Mouse (Mus musculus): ENCODE results near the gene Otop1. TPM values are rescaled to one million over a fixed set of nuclear protein-coding genes. Genes with fewer than 3 reads are reported as not detected.

Otop1 gene
- polyA plus RNA-seq, 1 experiment from 2014 or later, result not detected

- Histone ChIP-seq H3K4me2 (ENCODE audit: low read depth, low read length) (no peak overlapping the region), H3K9ac (ENCODE audit: low read depth, low read length) (no peak overlapping the region), H3K4me3 (ENCODE audit: low read depth, low read length) (no peak overlapping the region), H3K36me3 (ENCODE audit: control insufficient read depth, insufficient read depth) (no peaks in the 10 kb centered on the region), H3K4me1 (ENCODE audit: control insufficient read depth, low read depth, low read length) (no peaks in the 10 kb centered on the region), H3K9me3 (replicated peaks; ENCODE audit: control insufficient read depth, low read length) (no peaks in the 10 kb centered on the region), H3K27me3 (ENCODE audit: control insufficient read depth, insufficient read depth, low read depth, low read length) (peaks cover 39% of the 10 kb centered on the region), H3K27ac (ENCODE audit: low read length) (no peak overlapping the region)
- ATAC-seq (ENCODE audit: low read depth), result no peak
- WGBS (ENCODE audit: insufficient replicate concordance), result 16% methylated on average over 12 of the region's 12 CpGs
Observed at GRCm38 (mm10) chr5:38277936-38278600, 2.3 kb downstream of the Otop1 start.

DNA sequence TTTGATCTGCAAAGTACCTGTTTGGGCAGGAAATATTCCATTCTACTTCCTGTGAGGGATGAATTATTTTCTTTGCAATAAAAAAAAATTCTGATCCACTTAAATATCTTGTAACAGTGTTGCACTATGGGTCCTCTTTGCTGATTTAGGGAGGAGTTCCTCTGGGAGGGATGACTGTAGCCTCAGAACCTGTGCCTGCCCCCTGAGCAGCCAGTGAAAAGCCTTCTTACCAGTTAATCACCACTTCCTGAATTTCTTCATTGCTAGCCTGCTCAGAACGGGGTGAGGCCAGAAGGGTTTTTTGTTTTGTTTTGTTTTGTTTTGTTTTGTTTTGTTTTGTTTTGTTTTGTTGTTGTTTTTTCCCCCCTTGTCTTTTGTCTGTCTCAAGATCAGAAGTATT lies 4.3 kb downstream of the Otop1 start:
- Histone ChIP-seq H3K27me3 (ENCODE audit: control insufficient read depth, insufficient read depth, low read depth, low read length) (peaks cover 38% of the 10 kb centered on the region), H3K9ac (ENCODE audit: low read depth, low read length) (no peak overlapping the region)

DNA sequence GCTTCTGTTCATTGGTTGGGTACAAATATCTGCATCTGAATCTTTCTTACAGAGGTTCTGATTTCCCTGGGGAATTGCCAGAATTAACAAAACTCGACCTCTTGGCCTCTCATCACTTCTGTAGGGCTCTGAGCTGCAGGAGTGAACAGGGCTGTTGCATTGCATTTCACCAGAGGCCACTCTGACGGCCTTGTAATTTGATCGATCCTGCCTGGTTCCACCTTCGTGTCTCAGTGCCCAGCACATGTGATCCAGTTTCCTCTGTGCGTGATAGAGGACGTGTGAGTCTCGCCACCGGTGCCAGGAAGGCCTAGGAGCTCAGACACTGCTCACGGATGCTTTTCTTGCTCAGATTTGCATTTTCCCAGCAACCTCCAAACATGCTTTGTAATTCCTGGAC lies 10.0 kb downstream of the Otop1 start:
- H3K4me2 ChIP-seq (ENCODE audit: low read depth, low read length), result no peak overlapping the region
- H3K36me3 ChIP-seq (ENCODE audit: control insufficient read depth, insufficient read depth), result no peaks in the 10 kb centered on the region
- no peak overlapping the region for H3K9ac ChIP-seq (ENCODE audit: low read depth, low read length)
- no peak overlapping the region for H3K4me3 ChIP-seq (ENCODE audit: low read depth, low read length)
- H3K27ac ChIP-seq (ENCODE audit: low read length), result no peak overlapping the region
- no peaks in the 10 kb centered on the region for H3K4me1 ChIP-seq (ENCODE audit: control insufficient read depth, low read depth, low read length)
- WGBS (ENCODE audit: insufficient replicate concordance), result 51% methylated on average over 9 of the region's 9 CpGs
- no peak for ATAC-seq (ENCODE audit: low read depth)
- H3K27me3 ChIP-seq (ENCODE audit: control insufficient read depth, insufficient read depth, low read depth, low read length), result no peaks in the 10 kb centered on the region
- H3K9me3 ChIP-seq (replicated peaks; ENCODE audit: control insufficient read depth, low read length), result no peaks in the 10 kb centered on the region; the same call in 1 of the 2 replicates

More for the DNA sequence above, 4.3 kb downstream of the Otop1 start:
- Histone ChIP-seq H3K4me1 (ENCODE audit: control insufficient read depth, low read depth, low read length) (no peaks in the 10 kb centered on the region), H3K9me3 (replicated peaks; ENCODE audit: control insufficient read depth, low read length) (no peaks in the 10 kb centered on the region), H3K27ac (ENCODE audit: low read length) (no peak overlapping the region), H3K36me3 (ENCODE audit: control insufficient read depth, insufficient read depth) (no peaks in the 10 kb centered on the region), H3K4me3 (ENCODE audit: low read depth, low read length) (no peak overlapping the region), H3K4me2 (ENCODE audit: low read depth, low read length) (no peak overlapping the region)
- WGBS (ENCODE audit: insufficient replicate concordance), result 3% methylated on average over 1 of the region's 1 CpGs
- ATAC-seq (ENCODE audit: low read depth), result no peak

- WGBS (ENCODE audit: insufficient replicate concordance), result 67% methylated on average over 3 of the region's 3 CpGs
- ATAC-seq (ENCODE audit: low read depth), result no peak
- no peak overlapping the region for H3K9ac ChIP-seq (ENCODE audit: low read depth, low read length)
- H3K27me3 ChIP-seq (ENCODE audit: control insufficient read depth, insufficient read depth, low read depth, low read length), result no peaks in the 10 kb centered on the region
- no peaks in the 10 kb centered on the region; the same call in 1 of the 2 replicates for H3K9me3 ChIP-seq (replicated peaks; ENCODE audit: control insufficient read depth, low read length)
- H3K27ac ChIP-seq (ENCODE audit: low read length), result no peak overlapping the region
- no peak overlapping the region for H3K4me3 ChIP-seq (ENCODE audit: low read depth, low read length)
- no peak overlapping the region for H3K4me2 ChIP-seq (ENCODE audit: low read depth, low read length)
- no peaks in the 10 kb centered on the region for H3K4me1 ChIP-seq (ENCODE audit: control insufficient read depth, low read depth, low read length)
- H3K36me3 ChIP-seq (ENCODE audit: control insufficient read depth, insufficient read depth), result no peaks in the 10 kb centered on the region
Observed at GRCm38 (mm10) chr5:38288476-38288875, 12.7 kb downstream of the Otop1 start.

DNA sequence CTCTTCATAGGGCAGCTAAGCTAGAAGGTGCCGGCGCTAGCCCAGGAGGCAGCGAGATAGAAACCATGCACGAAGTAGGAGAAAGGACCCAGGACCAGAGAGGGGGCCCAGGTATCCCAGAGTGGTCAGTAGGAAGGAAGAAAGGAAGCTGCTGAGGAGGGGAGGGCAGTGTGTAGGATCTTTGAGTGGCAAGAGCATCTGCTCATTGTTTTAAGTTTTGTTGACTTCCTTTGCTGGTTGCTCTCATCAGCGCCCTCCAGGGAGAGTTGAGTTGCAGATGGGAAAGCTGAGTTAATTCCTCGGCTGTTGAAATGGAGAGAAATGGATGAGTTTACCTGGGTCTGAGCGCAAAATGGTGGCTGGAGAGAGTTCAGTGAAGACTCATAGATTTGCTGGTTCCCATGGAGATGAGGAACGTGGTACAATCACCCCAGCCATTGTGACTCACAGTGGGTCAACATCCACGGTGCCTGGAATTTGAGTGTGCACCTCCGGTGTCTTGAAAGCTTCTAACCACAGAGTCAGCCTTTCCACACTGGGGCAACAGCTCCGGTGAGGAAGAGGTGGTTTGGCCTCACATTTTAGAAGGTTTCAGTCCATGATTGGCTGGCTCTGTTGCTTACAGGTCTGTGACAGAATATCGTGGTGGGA lies 26.1 kb downstream of the Otop1 start:
- Histone ChIP-seq H3K27ac (ENCODE audit: low read length) (no peak overlapping the region), H3K4me1 (ENCODE audit: control insufficient read depth, low read depth, low read length) (no peaks in the 10 kb centered on the region), H3K27me3 (ENCODE audit: control insufficient read depth, insufficient read depth, low read depth, low read length) (no peaks in the 10 kb centered on the region), H3K9me3 (replicated peaks; ENCODE audit: control insufficient read depth, low read length) (no peaks in the 10 kb centered on the region), H3K4me2 (ENCODE audit: low read depth, low read length) (no peak overlapping the region), H3K4me3 (ENCODE audit: low read depth, low read length) (no peak overlapping the region), H3K36me3 (ENCODE audit: control insufficient read depth, insufficient read depth) (no peaks in the 10 kb centered on the region), H3K9ac (ENCODE audit: low read depth, low read length) (no peak overlapping the region)
- 68% methylated on average over 12 of the region's 12 CpGs for WGBS (ENCODE audit: insufficient replicate concordance)
- ATAC-seq (ENCODE audit: low read depth), result no peak

- Histone ChIP-seq H3K27me3 (ENCODE audit: control insufficient read depth, insufficient read depth, low read depth, low read length) (no peaks in the 10 kb centered on the region), H3K36me3 (ENCODE audit: control insufficient read depth, insufficient read depth) (no peaks in the 10 kb centered on the region), H3K27ac (ENCODE audit: low read length) (no peak overlapping the region), H3K4me1 (ENCODE audit: control insufficient read depth, low read depth, low read length) (no peaks in the 10 kb centered on the region), H3K4me3 (ENCODE audit: low read depth, low read length) (no peak overlapping the region), H3K9me3 (replicated peaks; ENCODE audit: control insufficient read depth, low read length) (no peaks in the 10 kb centered on the region), H3K4me2 (ENCODE audit: low read depth, low read length) (no peak overlapping the region), H3K9ac (ENCODE audit: low read depth, low read length) (no peak overlapping the region)
- ATAC-seq (ENCODE audit: low read depth), result no peak
- WGBS (ENCODE audit: insufficient replicate concordance), result 36% methylated on average over 12 of the region's 12 CpGs
Observed at GRCm38 (mm10) chr5:38302651-38303050, 26.9 kb downstream of the Otop1 start.

DNA sequence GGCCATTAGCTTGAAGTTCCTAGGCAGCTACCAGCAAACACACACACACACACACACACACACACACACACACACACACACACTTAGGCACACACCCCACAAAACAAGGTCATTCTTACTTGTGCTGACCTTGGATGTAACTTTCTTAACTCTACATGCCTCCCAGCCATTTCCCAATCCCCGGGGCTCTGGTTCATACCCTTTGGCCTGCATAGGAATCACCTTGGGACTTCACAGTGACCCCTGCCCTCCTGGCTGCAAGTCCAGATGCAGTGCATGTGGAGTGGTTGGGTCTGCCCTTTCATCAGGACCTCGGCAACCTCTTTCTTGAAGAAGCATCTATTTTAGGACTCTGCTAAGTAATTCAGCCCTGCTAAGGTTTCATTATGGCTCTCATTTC lies 29.5 kb downstream of the Otop1 start:
- H3K9me3 ChIP-seq (replicated peaks; ENCODE audit: control insufficient read depth, low read length), result no peaks in the 10 kb centered on the region

GRCm38 (mm10) chr5:38307255-38308101 lies 31.7 kb downstream of the Otop1 start:
- 8% methylated on average over 26 of the region's 26 CpGs for WGBS (ENCODE audit: insufficient replicate concordance)
- ATAC-seq (ENCODE audit: low read depth), result peak; percentile 45; the same call in 1 of the 2 replicates
- Histone ChIP-seq H3K36me3 (ENCODE audit: control insufficient read depth, insufficient read depth) (no peaks in the 10 kb centered on the region), H3K4me1 (ENCODE audit: control insufficient read depth, low read depth, low read length) (no peaks in the 10 kb centered on the region), H3K4me3 (ENCODE audit: low read depth, low read length) (peak overlapping the region; percentile 44), H3K27ac (ENCODE audit: low read length) (no peak overlapping the region), H3K9me3 (replicated peaks; ENCODE audit: control insufficient read depth, low read length) (no peaks in the 10 kb centered on the region), H3K4me2 (ENCODE audit: low read depth, low read length) (peak overlapping the region; percentile 56), H3K27me3 (ENCODE audit: control insufficient read depth, insufficient read depth, low read depth, low read length) (no peaks in the 10 kb centered on the region), H3K9ac (ENCODE audit: low read depth, low read length) (no peak overlapping the region)

More for the DNA sequence above, 29.5 kb downstream of the Otop1 start:
- WGBS (ENCODE audit: insufficient replicate concordance), result 44% methylated on average over 2 of the region's 2 CpGs
- ATAC-seq (ENCODE audit: low read depth), result no peak
- Histone ChIP-seq H3K9ac (ENCODE audit: low read depth, low read length) (no peak overlapping the region), H3K27me3 (ENCODE audit: control insufficient read depth, insufficient read depth, low read depth, low read length) (no peaks in the 10 kb centered on the region), H3K27ac (ENCODE audit: low read length) (no peak overlapping the region), H3K4me2 (ENCODE audit: low read depth, low read length) (no peak overlapping the region), H3K36me3 (ENCODE audit: control insufficient read depth, insufficient read depth) (no peaks in the 10 kb centered on the region), H3K4me3 (ENCODE audit: low read depth, low read length) (no peak overlapping the region), H3K4me1 (ENCODE audit: control insufficient read depth, low read depth, low read length) (no peaks in the 10 kb centered on the region)

DNA sequence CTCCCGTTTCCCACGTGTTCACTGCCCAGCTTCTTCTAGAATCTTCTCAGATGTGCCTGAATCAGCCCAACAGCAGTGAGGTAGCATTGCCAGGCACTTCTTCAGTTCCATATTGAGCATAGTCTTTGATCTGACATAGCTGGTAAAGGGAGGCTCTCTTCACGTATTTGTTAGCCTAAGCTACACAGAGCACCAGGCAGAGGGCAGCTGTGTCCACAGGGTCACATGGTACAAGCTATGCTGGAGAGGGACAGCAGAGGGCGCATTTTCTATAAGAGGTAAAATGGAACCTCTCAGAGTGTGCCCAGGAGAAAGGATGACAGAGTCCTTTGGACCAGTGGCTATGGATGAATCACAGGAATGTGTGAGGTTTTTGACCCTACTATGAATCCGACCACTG lies 33.1 kb downstream of the Otop1 start:
- Histone ChIP-seq H3K9ac (ENCODE audit: low read depth, low read length) (no peak overlapping the region), H3K4me1 (ENCODE audit: control insufficient read depth, low read depth, low read length) (no peaks in the 10 kb centered on the region), H3K9me3 (replicated peaks; ENCODE audit: control insufficient read depth, low read length) (no peaks in the 10 kb centered on the region), H3K4me3 (ENCODE audit: low read depth, low read length) (no peak overlapping the region), H3K27me3 (ENCODE audit: control insufficient read depth, insufficient read depth, low read depth, low read length) (no peaks in the 10 kb centered on the region), H3K36me3 (ENCODE audit: control insufficient read depth, insufficient read depth) (no peaks in the 10 kb centered on the region), H3K27ac (ENCODE audit: low read length) (no peak overlapping the region), H3K4me2 (ENCODE audit: low read depth, low read length) (no peak overlapping the region)
- ATAC-seq (ENCODE audit: low read depth), result no peak
- WGBS (ENCODE audit: insufficient replicate concordance), result 30% methylated on average over 5 of the region's 5 CpGs

Measured in liver, embryonic 16.5 days (tissue).